Mouse (Mus musculus) T-cell, adult 2 months (primary cell): Measurements from ENCODE around the gene Deup1.
A peak's percentile ranks its signal among the peaks of the same experiment; 100 is the strongest.
"Not testable (repeated sequence)": the region's sequence is repeated elsewhere in the genome, so short reads cannot be mapped to it uniquely, and the experiment has no call there.

ENCODE experiments used
- DNase-seq: peaks from one replicate; pipeline ENCODE4 v3.0.0; 2022; ENCODE audit warnings: low spot score

Gene Deup1

GRCm38 (mm10) chr9:15587157-15587854, 40.4 kb downstream of the Deup1 start:
- DNase-seq: peak; percentile 52

GRCm38 (mm10) chr9:15585956-15586355, 41.8 kb downstream of the Deup1 start:
- no peak for DNase-seq

GRCm38 (mm10) chr9:15584209-15584608, 43.5 kb downstream of the Deup1 start:
- DNase-seq: no peak

GRCm38 (mm10) chr9:15582026-15582425, 45.7 kb downstream of the Deup1 start:
- DNase-seq: peak; percentile 49

- peak; percentile 37 for DNase-seq
Observed at GRCm38 (mm10) chr9:15580176-15580575, 47.6 kb downstream of the Deup1 start.

GRCm38 (mm10) chr9:15578946-15579345, 48.8 kb downstream of the Deup1 start:
- no peak for DNase-seq

GRCm38 (mm10) chr9:15578427-15578826, 49.3 kb downstream of the Deup1 start:
- no peak for DNase-seq

- DNase-seq: no peak
Observed at GRCm38 (mm10) chr9:15574750-15575454, 52.8 kb downstream of the Deup1 start.

GRCm38 (mm10) chr9:15562353-15562752, 65.4 kb downstream of the Deup1 start:
- no peak for DNase-seq

- DNase-seq: no peak
Observed at GRCm38 (mm10) chr9:15560451-15560850, 67.3 kb downstream of the Deup1 start.

GRCm38 (mm10) chr9:15553322-15553721, 74.4 kb downstream of the Deup1 start:
- no peak for DNase-seq

- DNase-seq: no peak
Observed at GRCm38 (mm10) chr9:15551933-15552851, 75.5 kb downstream of the Deup1 start.

- not testable (repeated sequence) for DNase-seq
Observed at GRCm38 (mm10) chr9:15551073-15551472, 76.7 kb downstream of the Deup1 start.

GRCm38 (mm10) chr9:15550461-15550961, 77.2 kb downstream of the Deup1 start:
- DNase-seq: peak; percentile 64

GRCm38 (mm10) chr9:15541735-15542354, 85.9 kb downstream of the Deup1 start:
- no peak for DNase-seq

- no peak for DNase-seq
Observed at GRCm38 (mm10) chr9:15538979-15539533, 88.7 kb downstream of the Deup1 start.

GRCm38 (mm10) chr9:15537455-15538048, 90.2 kb downstream of the Deup1 start:
- no peak for DNase-seq

GRCm38 (mm10) chr9:15536861-15537426, 90.8 kb downstream of the Deup1 start:
- DNase-seq: no peak

GRCm38 (mm10) chr9:15535418-15535817, 92.3 kb downstream of the Deup1 start:
- no peak for DNase-seq

- peak; percentile 23 for DNase-seq
Observed at GRCm38 (mm10) chr9:15534110-15534509, 93.6 kb downstream of the Deup1 start.
